Mouse (Mus musculus): ENCODE data around the gene Luzp1.

Gene Luzp1

DNA sequence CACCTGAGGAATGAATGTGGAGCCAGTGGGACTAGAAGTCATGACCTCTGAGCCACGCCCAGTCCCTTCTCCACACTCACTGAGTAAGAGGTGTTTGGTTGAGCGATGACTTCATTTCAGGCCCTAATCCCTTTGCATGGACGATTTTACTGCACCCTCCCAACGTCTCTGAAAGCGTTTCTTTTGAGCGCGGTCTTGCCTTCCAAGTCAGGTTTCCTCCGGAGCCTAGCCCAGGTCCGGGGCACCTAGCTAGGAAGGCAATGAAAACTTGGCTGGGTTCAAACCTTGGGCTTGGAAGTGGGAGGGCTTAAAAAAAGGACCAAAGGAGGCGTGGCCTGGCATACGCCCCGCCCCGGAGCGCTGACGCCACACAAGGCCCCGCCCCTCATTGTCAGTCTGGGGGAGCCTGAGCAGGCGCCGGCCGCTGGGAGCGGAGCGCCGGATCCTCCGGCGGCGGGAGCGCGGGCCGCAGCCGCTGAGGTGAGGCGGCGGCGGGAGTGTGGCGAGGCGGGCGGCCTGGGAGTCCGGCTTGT is at the start of gene Luzp1:
Gene Luzp1, plus strand, starts transcription at position 391 of the 533 bp plus-strand sequence.
- peak; percentile 96 for DNase-seq (ENCODE audit: low read depth, low spot score)

DNA sequence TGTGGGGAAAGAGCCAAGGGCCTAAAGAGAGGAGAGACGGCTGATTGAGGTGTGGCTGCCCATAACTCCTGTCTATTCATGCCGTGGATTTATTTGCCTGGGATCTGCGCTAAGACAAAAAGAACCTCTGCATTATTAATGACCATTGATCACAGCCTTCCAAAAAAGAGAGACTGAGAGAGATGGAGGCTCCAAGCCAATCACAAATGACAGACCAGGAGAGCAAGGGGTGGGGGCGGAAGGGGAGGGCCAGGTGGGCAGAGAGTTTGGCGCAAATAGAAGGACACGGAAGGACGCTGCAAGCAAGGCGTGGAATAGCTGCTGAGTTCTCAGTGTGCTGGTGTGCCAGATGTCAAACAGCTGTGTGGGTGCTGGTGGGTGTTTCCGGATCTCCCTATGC is 46.3 kb upstream of the Luzp1 start, which contains the start of gene Htr1d:
Gene Htr1d, plus strand, starts transcription at position 301 of the 400 bp plus-strand sequence.
- no peak for DNase-seq (ENCODE audit: low read depth, low spot score)

DNA sequence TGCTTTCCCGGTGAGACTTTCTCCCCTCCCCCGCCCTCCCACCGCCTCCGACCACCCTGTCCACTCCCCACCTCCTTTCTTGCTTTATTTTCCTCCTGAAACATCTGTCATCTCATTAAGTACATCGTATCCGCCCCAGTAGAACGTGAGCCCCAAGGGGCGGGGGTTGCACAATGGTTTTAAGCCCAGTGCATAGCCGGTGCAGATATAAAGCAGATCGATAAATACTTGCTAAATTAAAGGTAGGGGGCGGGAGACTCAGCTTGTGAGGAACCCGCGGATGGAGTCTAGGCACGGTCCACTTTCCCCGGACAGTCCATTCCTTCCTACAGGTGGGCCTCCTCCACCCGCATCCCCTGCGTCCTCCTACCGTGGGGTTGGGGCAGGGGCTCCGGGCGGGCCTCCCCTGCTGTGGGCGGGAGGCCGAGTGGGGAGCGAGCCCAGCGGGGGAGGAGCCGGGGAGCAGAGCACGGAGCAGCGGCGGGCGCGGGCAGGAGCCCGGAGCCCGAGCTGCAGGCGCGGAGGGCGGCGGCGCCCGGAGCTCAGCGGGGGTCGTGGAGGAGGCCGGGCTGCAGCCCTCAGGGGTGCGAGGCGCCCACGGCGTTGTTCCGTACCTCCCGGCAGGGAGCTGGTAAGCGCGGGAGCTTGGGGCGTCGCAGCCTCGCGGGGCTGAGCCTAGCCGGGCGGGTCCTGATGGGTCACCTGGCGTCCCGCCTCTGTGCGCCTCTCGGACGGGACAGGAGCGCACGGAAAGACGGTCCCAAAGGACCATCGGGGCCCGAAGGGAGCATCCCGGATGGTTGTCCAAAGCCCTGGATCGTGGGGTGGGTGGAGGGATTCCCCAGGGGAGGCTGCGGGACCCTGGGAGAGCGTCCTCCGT is 45.2 kb upstream of the Luzp1 start:
- no peak for DNase-seq (ENCODE audit: low read depth, low spot score)

DNA sequence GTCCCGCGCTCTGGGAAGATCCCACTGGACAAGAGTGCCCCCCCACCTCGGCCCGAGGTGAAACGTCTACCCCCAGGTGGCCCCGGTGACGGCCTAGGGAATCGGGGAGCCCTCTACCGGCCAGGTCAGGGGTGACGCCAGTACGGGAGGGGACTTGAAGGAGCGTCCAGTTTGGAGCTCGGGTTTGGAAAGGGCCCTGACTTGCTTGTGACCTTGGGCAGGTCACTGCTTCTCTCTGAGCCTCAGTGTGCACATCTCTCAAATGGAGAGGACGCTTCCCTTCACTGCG is 44.6 kb upstream of the Luzp1 start:
- DNase-seq (ENCODE audit: low read depth, low spot score): peak; percentile 48

DNA sequence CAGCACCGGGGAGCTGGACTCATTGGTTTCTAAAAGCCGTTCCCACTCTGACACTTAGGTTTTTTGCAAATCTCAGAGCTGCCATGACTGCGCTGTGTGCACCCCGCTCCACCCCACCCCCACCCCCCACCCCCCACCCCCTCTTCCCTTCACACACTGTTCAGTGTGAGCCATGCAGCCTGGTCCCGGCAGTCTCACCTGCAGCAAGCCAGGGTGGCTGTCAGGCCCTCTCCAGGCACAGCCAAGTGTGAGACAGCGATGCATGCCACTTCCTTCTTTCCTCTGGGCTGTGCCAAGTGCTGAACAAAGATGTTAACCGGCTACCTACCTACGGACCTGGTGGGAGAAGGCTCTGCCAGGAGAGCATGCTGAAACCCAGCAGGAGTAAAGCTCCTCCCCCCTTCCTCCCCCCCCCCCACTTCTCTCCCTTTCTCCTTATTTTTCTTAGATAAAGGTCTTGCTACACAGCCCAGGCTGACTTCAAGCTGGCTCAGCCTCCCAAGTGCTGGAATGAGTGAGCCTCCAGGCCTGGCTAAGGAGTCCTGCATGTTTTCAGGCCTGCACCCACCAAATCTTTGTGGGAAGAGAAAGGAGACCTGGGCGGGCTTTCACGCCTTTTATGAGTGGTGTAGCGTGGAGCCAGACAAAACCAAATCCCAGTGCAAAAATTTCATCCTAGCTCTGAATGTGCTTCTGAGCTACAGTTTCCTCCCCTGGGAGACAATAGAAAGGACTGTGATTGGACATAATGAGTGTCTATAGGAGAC is 38.8 kb upstream of the Luzp1 start:
- peak; percentile 31 for DNase-seq (ENCODE audit: low read depth, low spot score)

DNA sequence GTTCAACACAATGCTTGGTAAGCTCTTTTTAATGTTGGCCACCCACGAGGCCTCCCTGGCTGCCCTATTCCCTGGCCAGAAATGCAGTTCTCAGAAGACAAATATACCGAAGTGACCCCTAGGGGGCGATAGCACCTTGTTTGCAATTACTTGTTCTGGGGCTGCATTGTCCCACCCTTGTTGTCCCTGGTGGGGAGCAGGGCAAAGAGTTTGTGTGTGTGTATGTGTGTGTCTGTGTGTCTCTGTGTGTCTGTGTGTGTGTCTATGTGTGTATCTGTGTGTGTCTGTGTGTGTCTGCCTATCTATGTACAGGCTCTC is 38.2 kb upstream of the Luzp1 start:
- peak; percentile 62 for DNase-seq (ENCODE audit: low read depth, low spot score)

DNA sequence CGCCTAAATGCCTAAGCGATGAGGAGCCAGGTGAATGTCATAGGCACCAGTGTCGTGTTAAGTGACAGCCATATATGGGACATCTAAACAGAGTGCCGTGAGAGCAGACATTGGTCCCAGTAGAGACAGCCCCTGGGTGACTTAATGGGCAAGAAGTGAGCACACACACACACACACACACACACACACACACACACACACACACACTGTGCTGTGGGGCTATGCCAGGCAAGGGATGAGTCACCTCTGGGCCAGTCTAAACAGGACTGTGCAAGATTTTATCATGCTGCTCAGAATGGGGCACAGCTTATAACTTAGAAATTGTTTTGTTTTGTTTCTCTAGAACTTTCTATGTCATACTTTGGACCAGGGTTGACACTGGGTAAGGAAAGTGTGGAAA is 35.5 kb upstream of the Luzp1 start:
- no peak for DNase-seq (ENCODE audit: low read depth, low spot score)

DNA sequence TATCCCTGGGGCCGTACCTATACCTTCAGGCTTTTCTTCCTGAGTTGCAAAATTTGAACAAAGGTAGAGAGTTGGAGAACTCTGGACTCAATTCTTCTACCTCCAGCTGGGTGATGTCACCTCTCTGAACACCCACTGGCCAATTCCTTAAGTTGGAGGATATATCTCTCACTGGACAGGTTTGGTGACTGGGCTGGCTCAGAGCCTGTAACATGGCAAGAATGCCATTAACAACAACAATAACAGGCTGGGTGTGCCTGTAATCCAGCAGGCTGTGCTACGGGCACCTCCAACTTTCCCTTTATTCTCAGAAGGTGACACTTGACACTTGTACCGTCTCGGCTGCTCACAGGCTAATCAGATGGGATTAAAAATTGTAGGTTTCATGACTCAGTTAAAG is 30.5 kb upstream of the Luzp1 start:
- DNase-seq (ENCODE audit: low read depth, low spot score): no peak

DNA sequence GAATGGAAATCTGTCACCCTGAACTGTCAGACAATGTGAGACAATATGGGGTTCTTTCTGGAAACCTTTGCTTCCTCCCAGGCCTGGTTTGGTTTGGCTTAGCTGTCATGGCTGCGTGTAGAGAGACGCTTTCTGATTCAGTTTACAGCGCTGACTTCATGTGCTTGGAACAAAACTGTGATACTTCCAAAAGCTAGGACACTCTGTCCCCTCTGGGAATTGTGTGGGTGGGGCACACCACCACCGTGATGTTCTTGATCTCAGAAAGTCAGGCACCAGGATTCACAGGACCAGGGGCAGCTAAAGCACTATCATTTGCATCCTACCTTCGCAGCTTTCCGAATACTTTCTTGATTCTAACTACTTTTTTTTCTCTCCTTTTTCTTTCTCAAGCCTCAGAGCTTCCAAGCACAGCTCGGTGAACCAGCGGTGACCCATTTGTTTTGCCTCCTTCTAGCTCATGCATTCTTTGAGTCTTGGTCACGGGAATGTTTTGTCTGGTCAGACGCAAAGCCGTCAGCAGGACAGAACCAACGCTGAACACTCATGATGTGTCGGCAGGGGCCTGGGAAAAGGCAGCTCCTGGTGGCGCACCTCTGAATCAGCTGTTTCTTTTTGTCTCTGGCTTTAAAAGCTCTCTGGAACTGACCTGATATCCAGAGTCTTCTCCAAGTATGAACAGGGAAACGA is 28.1 kb upstream of the Luzp1 start:
- peak; percentile 47 for DNase-seq (ENCODE audit: low read depth, low spot score)

DNA sequence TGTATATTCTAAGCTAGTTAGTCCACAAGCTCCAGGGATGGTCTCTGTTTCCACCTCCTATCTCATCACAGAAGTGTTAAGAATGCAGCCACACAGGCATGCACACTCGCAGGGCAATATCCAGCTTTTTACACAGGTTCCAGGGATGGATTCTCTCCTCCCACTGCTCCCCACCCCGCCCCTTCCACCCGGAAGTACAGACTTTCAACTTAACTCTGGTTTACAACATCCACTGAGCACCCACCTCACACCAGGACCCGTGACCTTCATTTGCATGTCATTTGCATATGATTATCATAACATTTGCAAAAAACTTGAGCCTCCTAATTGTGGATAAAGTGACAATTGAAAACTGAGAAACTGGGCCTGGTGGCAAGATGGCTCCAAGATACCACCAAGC is 25.0 kb upstream of the Luzp1 start:
- DNase-seq (ENCODE audit: low read depth, low spot score): no peak

DNA sequence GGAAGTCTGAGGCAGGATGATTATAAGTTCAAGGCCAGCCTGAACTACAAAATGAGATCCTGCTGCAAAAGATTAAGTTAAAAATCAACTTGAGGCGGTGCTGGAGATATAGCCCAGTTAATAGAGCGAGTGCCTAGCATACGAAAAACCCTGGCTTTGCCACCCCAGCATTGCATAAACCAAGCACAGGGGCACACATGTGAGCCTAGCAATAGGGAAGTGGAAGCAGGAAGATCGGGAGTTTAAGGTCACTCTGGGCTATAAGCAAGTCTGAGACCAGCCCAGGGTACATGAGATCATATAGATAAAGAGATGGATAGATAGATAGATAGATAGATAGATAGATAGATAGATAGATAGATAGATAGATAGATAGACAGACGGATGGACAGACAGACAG is 19.8 kb upstream of the Luzp1 start:
- no peak for DNase-seq (ENCODE audit: low read depth, low spot score)

DNA sequence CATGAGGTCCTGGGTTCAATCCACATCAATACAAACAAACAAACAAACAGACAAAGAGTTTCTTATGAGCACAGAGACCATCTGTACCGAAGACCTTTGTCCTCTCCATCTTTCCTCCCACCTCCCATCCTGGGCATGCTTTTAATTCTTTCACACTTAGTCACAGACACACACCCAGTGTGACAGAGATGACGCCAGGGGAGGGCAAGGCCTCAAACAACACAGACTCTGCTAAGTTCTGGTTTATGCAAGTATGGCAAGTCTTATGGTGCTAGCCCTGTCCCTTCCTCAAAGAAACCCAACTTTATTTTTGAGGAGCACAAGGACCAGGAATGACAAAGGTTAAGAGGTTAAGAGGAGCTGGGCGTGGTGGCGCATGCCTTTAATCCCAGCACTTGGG is 19.3 kb upstream of the Luzp1 start:
- DNase-seq (ENCODE audit: low read depth, low spot score): no peak

DNA sequence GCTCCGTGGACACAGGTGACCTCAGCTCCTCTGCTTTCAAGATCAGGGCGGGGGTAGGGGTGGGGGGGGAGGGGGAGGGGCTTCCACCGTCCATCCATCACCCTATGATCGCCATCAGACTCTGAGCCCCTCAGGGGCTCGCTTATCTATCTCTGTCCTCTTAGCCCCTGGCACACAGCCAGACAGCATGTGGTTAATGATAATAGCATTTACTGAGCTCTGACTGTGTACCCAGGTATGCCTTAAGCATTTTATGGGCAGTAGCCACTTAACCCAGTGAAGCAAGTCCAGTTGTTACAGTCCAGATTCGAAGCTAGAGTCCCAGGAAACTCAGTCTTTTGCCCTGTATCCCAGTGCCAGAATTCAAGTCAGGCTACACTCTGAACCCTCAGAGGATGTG is 18.0 kb upstream of the Luzp1 start:
- DNase-seq (ENCODE audit: low read depth, low spot score): no peak

DNA sequence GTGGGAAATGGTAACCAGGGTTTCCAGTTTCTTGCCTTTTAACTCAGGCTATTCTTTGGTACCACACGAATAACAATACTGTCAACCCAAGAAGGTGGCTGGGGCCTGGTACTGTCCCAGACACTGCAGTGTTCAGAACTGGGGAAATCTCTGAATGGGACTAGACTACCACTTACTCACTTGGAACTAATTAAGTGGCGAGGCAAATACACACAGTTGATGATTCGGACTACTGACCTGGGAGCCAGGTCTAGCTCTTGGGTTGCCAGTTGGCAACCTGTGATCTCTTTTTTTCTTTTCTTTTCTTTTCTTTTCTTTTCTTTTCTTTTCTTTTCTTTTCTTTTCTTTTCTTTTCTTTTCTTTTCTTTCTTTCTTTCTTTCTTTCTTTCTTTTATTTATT is 17.3 kb upstream of the Luzp1 start:
- DNase-seq (ENCODE audit: low read depth, low spot score): no peak

DNA sequence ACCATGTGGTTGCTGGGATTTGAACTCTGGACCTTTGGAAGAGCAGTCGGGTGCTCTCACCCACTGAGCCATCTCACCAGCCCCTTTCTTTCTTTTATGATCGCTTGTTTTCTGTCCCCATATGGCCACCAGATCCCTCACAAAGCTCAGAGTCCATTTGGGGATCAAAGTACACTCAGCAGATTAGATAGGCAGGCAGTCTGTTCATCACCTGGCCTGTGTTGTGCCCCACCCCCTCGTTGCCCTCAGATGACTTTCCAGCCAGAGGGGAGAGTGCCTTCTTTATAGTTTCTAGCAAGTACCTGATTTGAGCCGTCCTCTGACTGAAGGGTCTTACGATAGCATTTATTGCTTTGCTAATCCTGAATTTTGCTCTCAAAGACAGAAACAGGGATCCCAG is 16.8 kb upstream of the Luzp1 start:
- no peak for DNase-seq (ENCODE audit: low read depth, low spot score)

DNA sequence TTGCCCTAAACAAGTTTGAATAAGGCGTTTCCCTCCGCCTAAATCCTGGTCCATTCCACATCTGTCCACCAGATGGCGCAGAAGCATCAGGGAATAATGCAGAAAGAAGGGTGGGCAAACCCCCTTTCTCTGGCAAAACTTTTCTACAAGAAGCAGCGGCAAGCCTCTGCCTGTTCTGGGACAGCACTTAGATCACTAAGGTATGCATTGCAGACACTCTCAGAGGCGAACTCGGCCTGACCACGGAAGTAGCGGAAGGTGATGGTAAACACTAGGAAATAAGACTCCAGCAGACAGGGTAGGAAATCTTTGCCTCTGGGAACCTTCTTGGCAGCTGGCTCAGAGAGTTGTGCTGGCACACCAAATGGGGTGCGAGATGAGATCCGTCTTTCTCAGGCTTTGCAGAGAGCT is 14.7 kb upstream of the Luzp1 start:
- DNase-seq (ENCODE audit: low read depth, low spot score): peak; percentile 79

DNA sequence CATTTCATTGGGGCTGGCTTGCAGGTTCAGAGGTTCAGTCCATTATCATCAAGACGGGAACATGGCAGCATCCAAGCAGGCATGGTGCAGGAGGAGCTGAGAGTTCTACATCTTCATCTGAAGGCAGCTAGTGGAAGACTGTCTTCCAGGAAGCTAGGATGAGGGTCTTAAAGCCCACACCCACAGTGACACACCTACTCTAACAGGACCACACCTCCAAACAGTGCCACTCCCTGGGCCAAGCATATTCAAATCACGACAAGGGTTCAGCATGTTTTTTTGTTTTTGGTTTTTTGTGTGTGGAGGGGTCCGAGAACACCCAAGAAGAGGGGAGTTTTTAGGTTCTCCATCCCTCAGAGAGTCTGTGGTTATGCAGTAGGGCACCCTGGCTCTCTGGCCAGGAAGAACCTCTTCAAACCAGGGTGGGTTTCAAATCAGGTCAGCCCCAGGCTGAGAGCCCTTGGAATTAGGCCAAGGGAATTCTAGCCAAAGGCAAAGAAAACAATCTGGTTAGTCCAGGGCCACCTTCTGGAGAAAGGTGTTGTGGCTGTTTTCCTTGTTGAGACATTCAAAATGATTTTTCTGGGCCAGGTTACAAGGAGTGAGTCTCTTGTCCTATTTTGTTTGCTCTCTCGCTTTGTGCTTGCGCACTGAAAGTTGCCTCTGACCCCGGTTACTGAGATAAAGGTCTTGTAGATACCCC is 12.9 kb upstream of the Luzp1 start:
- DNase-seq (ENCODE audit: low read depth, low spot score): peak; percentile 33

DNA sequence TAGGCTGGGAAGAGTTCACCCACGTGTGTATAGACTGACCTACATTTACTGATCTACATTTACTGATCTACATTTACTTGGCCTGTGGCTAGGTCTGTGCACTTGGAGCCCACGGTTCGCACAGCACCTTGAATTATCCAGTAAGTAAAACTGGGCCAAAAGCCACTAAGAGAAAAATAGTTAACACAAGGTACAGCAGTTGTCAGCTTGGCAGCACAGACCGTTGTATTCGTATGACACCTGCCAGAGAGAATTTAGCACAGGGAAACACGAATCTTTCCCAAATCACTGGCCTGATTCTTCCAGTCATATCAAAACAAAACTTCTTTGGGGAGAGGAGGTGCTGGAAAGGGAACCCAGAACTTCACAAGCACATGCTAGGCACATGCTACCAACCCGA is 11.3 kb upstream of the Luzp1 start:
- DNase-seq (ENCODE audit: low read depth, low spot score): peak; percentile 54

DNA sequence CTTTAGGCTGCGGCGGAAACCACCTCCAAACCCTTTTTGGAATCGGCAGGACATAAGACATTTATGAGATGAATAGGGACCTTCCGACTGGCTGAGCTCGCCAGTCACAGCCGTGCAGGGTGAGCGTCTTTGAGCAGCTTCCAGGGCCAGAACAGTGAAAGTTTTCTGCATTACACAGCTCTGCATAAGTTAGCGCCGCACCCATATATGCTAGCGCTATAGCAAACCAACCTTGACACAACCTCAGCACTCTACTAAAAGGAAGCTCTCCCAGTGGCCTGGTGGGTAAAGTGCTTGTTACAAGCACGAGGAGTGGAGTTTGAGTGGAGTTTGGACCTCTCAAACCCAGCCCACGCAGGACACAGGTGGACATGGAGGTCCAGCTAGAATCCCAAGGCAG is 10.4 kb upstream of the Luzp1 start:
- DNase-seq (ENCODE audit: low read depth, low spot score): no peak

DNA sequence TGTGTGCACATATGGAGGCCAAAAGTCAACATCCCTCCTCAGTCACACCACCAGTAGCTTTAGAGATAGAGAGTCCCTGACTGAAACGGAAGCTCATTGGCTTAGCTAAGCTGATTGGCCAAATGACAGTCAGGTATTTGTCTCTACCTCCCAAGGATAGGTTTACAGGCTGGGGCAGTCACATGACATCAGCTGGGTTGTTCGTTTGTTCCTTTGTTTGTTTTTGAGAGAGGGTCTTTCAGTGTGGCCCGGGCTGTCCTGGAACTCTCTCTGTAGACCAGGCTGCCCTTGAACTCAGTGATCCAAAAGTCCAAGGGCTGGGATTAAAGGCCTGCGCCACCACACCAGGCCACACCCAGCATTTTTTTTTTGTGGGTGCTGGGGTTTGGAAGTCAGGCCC is 8.4 kb upstream of the Luzp1 start:
- no peak for DNase-seq (ENCODE audit: low read depth, low spot score)

DNA sequence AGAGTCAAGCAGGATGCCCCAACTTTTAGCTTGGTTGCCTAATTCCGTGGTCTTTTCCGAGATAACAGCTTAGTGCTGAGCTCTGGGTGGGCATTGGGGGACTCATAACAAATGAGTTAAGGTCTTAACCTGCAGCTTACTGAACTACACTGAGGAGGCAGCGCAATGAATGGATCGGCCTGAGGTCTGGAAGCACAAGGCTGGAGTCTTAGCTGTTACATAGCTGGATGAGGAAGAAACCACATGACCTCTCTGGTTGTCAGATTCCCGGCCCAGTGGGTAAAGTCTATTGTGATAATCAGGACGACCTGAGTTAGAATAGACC is 7.8 kb upstream of the Luzp1 start:
- DNase-seq (ENCODE audit: low read depth, low spot score): no peak
